ENCODE assay signal across 8 mouse cellular contexts in genomic region chr7:116245815-116246695, GRCm38 (mm10).
DNase-seq lines count a peak whose midpoint lies in the region; ATAC-seq and TF ChIP-seq lines count a peak whose summit lies in the region.

No protein-coding gene starts in this region.

- peak; percentile 23 for DNase-seq in gastrocnemius, adult 18-20 months (ENCODE audit: low spot score)
- DNase-seq in gastrocnemius, postnatal 14 days = no peak
- peak; percentile 66 for DNase-seq in NIH3T3 (ENCODE audit: low read depth)
- DNase-seq in midbrain, postnatal 0 days (ENCODE audit: low spot score) = peak; percentile 67
- DNase-seq in left cerebral cortex, adult 9 months (ENCODE audit: low spot score in 2 of 2) = no peak
- DNase-seq in adrenal gland, postnatal 4 days (ENCODE audit: low spot score in 2 of 2) = no peak

- TF ChIP-seq CTCF in midbrain, postnatal 0 days (IDR thresholded peaks at IDR 0.05) = peak; percentile 91

- no peak overlapping the region for H3K4me3 ChIP-seq in forebrain, embryonic 15.5 days
- H3K4me3 ChIP-seq in limb, embryonic 12.5 days (replicated peaks) = peak overlapping the region; percentile 9; the same call in 1 of the 2 replicates
- peak overlapping the region; percentile 18; the same call in 1 of the 2 replicates for H3K4me3 ChIP-seq in midbrain, postnatal 0 days (ENCODE audit: low read depth, low read length)

- WGBS in forebrain, embryonic 15.5 days = 33% methylated on average over 15 of the region's 15 CpGs
- 18% methylated on average over 15 of the region's 15 CpGs for WGBS in limb, embryonic 12.5 days
- 23% methylated on average over 15 of the region's 15 CpGs for WGBS in midbrain, postnatal 0 days

- H3K9me3 ChIP-seq in forebrain, embryonic 15.5 days = no peaks in the 10 kb centered on the region
- no peaks in the 10 kb centered on the region for H3K9me3 ChIP-seq in limb, embryonic 12.5 days
- H3K9me3 ChIP-seq in midbrain, postnatal 0 days (ENCODE audit: low read length) = no peaks in the 10 kb centered on the region

- ATAC-seq in forebrain, embryonic 15.5 days (replicated peaks) = no peak
- ATAC-seq in limb, embryonic 12.5 days (ENCODE audit: insufficient number of reproducible peaks, insufficient read depth, low FRiP score, low TSS enrichment, low read depth) = no peak
- no peak for ATAC-seq in midbrain, postnatal 0 days (ENCODE audit: low FRiP score)

- peaks cover 24% of the 10 kb centered on the region for H3K4me1 ChIP-seq in forebrain, embryonic 15.5 days
- peaks cover 23% of the 10 kb centered on the region for H3K4me1 ChIP-seq in limb, embryonic 12.5 days (replicated peaks)
- peaks cover 5% of the 10 kb centered on the region; the same call in 1 of the 2 replicates for H3K4me1 ChIP-seq in midbrain, postnatal 0 days (ENCODE audit: insufficient read depth, low read length)

- peak overlapping the region; percentile 28; the same call in 1 of the 2 replicates for H3K27ac ChIP-seq in forebrain, embryonic 15.5 days (replicated peaks)
- 0 out of 2 replicates have a peak overlapping the region, but pooled peaks have one; percentile 41 for H3K27ac ChIP-seq in limb, embryonic 12.5 days
- no peak overlapping the region for H3K27ac ChIP-seq in midbrain, postnatal 0 days (ENCODE audit: low read depth, low read length)

- no peaks in the 10 kb centered on the region for H3K27me3 ChIP-seq in forebrain, embryonic 15.5 days
- H3K27me3 ChIP-seq in limb, embryonic 12.5 days = no peaks in the 10 kb centered on the region
- H3K27me3 ChIP-seq in midbrain, postnatal 0 days (ENCODE audit: insufficient read depth, low read length) = no peaks in the 10 kb centered on the region

- no peak overlapping the region for H3K9ac ChIP-seq in forebrain, embryonic 15.5 days (replicated peaks)
- H3K9ac ChIP-seq in limb, embryonic 12.5 days (replicated peaks) = no peak overlapping the region
- no peak overlapping the region for H3K9ac ChIP-seq in midbrain, postnatal 0 days (replicated peaks; ENCODE audit: low read length, poor library complexity, severe bottlenecking)

- intact Hi-C loops in gastrocnemius, postnatal 14 days (cut with DNase I; ENCODE audit: low total_unique reads) = loop anchor here (2.0 to 10.0 kb wide), 4 partner anchors 61 to 359 kb away; partner anchors contain the start of gene Plekha7

- no peaks in the 10 kb centered on the region for H3K36me3 ChIP-seq in forebrain, embryonic 15.5 days
- no peaks in the 10 kb centered on the region for H3K36me3 ChIP-seq in limb, embryonic 12.5 days
- H3K36me3 ChIP-seq in midbrain, postnatal 0 days (ENCODE audit: insufficient read depth, low read length) = no peaks in the 10 kb centered on the region

- H3K4me2 ChIP-seq in forebrain, embryonic 15.5 days (replicated peaks) = peak overlapping the region; percentile 25; the same call in 1 of the 2 replicates
- H3K4me2 ChIP-seq in limb, embryonic 12.5 days = peak overlapping the region; percentile 48
- H3K4me2 ChIP-seq in midbrain, postnatal 0 days (ENCODE audit: low read depth, low read length, poor library complexity, severe bottlenecking) = peak overlapping the region; percentile 42

Comparison
In these comparisons a context has a peak if more than half of its experiments do, and no peak if none do; other contexts are left out.
1. DNase-seq: peak in gastrocnemius, adult 18-20 months (single experiment), NIH3T3 (single experiment) and midbrain, postnatal 0 days (single experiment); none in gastrocnemius, postnatal 14 days (single experiment), left cerebral cortex, adult 9 months (0 of 2) and adrenal gland, postnatal 4 days (0 of 2).
2. Peak in every context shown above with its lines, with median percentiles within 50 percentile points of each other: H3K4me2 ChIP-seq.